Mouse (Mus musculus): Measurements from ENCODE around the gene Scube3.

Scube3 gene

DNA sequence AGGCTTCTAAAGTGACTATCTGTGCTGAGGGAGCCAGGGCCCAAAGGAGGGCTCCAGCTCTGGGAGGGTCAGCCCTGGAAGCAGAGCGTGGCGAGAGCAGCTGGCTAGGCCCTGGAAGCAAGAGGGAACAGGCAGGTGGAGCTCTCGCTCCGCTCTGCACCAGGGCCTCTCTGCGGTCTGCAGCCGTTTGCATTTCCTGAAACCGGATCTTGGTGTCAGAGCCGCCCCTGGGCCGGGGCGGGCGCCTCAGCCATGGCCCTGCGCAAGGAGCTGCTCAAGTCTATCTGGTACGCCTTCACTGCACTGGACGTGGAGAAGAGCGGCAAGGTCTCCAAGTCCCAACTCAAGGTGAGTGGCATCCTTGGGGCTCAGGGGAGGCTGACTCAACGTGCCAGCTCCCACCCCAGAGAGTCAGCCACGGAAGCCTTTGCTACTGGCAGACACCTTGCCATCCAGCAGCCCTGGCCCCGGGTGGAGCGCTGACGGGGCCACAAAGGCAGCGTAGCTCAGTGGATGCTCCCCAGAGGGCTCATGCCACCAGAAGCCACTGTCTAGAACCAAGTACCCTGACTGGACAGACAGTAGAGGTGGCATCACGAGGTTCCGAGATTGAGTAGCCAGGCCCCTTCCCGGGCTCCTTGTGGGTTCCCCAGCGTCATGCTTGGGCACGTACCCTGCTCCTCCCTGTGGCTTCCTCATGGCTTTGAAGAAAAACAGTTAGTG, 65.8 kb downstream of the Scube3 start, which contains the start of gene Def6:
Def6 (plus strand) TSS at position 188 of the 723 bp plus-strand sequence.
- Histone ChIP-seq H3K4me1 (replicated peaks; ENCODE audit: low read depth, low read length) (peaks cover 74% of the 10 kb centered on the region), H3K27me3 (ENCODE audit: insufficient read depth, low read length) (0 out of 2 replicates have a peak, but pooled peaks cover 7% of the 10 kb centered on the region)
- TF ChIP-seq CTCF (conservative IDR thresholded peaks at IDR 0.05; ENCODE audit: low read length) (no peak), POU5F1 (IDR thresholded peaks at IDR 0.05; ENCODE audit: borderline replicate concordance, low read length) (no peak), NANOG (IDR thresholded peaks at IDR 0.05; ENCODE audit: borderline replicate concordance, low read length) (no peak)

GRCm38 (mm10) chr17:28208314-28208612, 66.3 kb downstream of the Scube3 start:
- Histone ChIP-seq H3K4me1 (replicated peaks; ENCODE audit: low read depth, low read length) (peaks cover 80% of the 10 kb centered on the region), H3K27me3 (ENCODE audit: insufficient read depth, low read length) (0 out of 2 replicates have a peak, but pooled peaks cover 7% of the 10 kb centered on the region), H3K4me3 (replicated peaks; ENCODE audit: low read length) (peak overlapping the region; percentile 87), H3K36me3 (ENCODE audit: insufficient read depth, low read length) (peaks cover under 1% of the 10 kb centered on the region; the same call in 1 of the 2 replicates), H3K9me3 (ENCODE audit: low read length) (no peaks in the 10 kb centered on the region)
- TF ChIP-seq POU5F1 (IDR thresholded peaks at IDR 0.05; ENCODE audit: borderline replicate concordance, low read length) (no peak), CTCF (conservative IDR thresholded peaks at IDR 0.05; ENCODE audit: low read length) (no peak), NANOG (IDR thresholded peaks at IDR 0.05; ENCODE audit: borderline replicate concordance, low read length) (no peak)

More for the DNA sequence above, 65.8 kb downstream of the Scube3 start, which contains the start of gene Def6:
- peaks cover 5% of the 10 kb centered on the region; the same call in 1 of the 2 replicates for H3K36me3 ChIP-seq (ENCODE audit: insufficient read depth, low read length)
- peak within 1 kb of the TSS; percentile 87 for H3K4me3 ChIP-seq (replicated peaks; ENCODE audit: low read length)
- H3K9me3 ChIP-seq (ENCODE audit: low read length) = no peaks in the 10 kb centered on the region

DNA sequence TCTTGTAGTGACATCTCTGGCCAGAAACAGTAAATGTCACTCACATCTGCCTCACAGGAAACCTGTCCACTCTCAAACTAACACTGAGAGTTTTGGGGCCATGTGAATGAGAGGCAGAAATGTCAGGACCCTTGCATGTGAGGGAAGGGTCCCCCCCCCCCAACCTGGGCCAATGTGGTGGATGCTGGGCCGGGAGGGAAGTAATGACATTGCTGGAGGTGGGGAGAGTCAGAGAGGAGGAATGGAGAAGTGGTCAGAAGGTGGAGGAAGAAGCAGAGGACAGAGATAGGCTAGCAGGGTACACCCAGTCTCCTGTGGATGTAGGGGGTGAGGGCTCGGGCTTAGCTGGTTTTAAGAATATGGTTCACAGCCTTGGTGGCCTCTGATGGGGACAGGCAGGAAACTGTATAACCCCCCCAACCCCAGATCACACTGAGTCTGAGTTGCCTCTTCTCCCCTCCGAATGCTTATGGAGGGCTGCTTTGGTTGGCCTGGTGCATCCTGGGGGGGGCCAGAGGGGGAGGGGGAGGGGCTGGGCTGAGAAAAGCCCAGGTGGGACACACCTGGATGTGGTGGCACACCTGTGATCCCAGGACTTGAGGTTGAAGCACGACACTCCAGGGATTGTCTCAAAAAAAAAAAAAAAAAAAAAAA, 67.6 kb downstream of the Scube3 start:
- TF ChIP-seq POU5F1 (IDR thresholded peaks at IDR 0.05; ENCODE audit: borderline replicate concordance, low read length) (no peak), CTCF (conservative IDR thresholded peaks at IDR 0.05; ENCODE audit: low read length) (no peak), NANOG (IDR thresholded peaks at IDR 0.05; ENCODE audit: borderline replicate concordance, low read length) (no peak)
- Histone ChIP-seq H3K4me1 (replicated peaks; ENCODE audit: low read depth, low read length) (peaks cover 84% of the 10 kb centered on the region), H3K27me3 (ENCODE audit: insufficient read depth, low read length) (0 out of 2 replicates have a peak, but pooled peaks cover 7% of the 10 kb centered on the region), H3K4me3 (replicated peaks; ENCODE audit: low read length) (no peak overlapping the region), H3K9me3 (ENCODE audit: low read length) (no peaks in the 10 kb centered on the region), H3K36me3 (ENCODE audit: insufficient read depth, low read length) (no peaks in the 10 kb centered on the region; the same call in 1 of the 2 replicates)

- Histone ChIP-seq H3K4me1 (replicated peaks; ENCODE audit: low read depth, low read length) (peaks cover 79% of the 10 kb centered on the region), H3K27me3 (ENCODE audit: insufficient read depth, low read length) (no peaks in the 10 kb centered on the region), H3K36me3 (ENCODE audit: insufficient read depth, low read length) (peaks cover 4% of the 10 kb centered on the region; the same call in 1 of the 2 replicates), H3K4me3 (replicated peaks; ENCODE audit: low read length) (peak overlapping the region; percentile 21), H3K9me3 (ENCODE audit: low read length) (no peaks in the 10 kb centered on the region)
- TF ChIP-seq NANOG (IDR thresholded peaks at IDR 0.05; ENCODE audit: borderline replicate concordance, low read length) (no peak), CTCF (conservative IDR thresholded peaks at IDR 0.05; ENCODE audit: low read length) (no peak), POU5F1 (IDR thresholded peaks at IDR 0.05; ENCODE audit: borderline replicate concordance, low read length) (no peak)
Measured at GRCm38 (mm10) chr17:28211921-28212341, 70.0 kb downstream of the Scube3 start.

- Histone ChIP-seq H3K4me1 (replicated peaks; ENCODE audit: low read depth, low read length) (peaks cover 79% of the 10 kb centered on the region), H3K4me3 (replicated peaks; ENCODE audit: low read length) (peak overlapping the region; percentile 21), H3K9me3 (ENCODE audit: low read length) (no peaks in the 10 kb centered on the region), H3K27me3 (ENCODE audit: insufficient read depth, low read length) (no peaks in the 10 kb centered on the region), H3K36me3 (ENCODE audit: insufficient read depth, low read length) (peaks cover 4% of the 10 kb centered on the region; the same call in 1 of the 2 replicates)
- TF ChIP-seq POU5F1 (IDR thresholded peaks at IDR 0.05; ENCODE audit: borderline replicate concordance, low read length) (no peak), CTCF (conservative IDR thresholded peaks at IDR 0.05; ENCODE audit: low read length) (no peak), NANOG (IDR thresholded peaks at IDR 0.05; ENCODE audit: borderline replicate concordance, low read length) (no peak)
Measured at GRCm38 (mm10) chr17:28212391-28212790, 70.5 kb downstream of the Scube3 start.

DNA sequence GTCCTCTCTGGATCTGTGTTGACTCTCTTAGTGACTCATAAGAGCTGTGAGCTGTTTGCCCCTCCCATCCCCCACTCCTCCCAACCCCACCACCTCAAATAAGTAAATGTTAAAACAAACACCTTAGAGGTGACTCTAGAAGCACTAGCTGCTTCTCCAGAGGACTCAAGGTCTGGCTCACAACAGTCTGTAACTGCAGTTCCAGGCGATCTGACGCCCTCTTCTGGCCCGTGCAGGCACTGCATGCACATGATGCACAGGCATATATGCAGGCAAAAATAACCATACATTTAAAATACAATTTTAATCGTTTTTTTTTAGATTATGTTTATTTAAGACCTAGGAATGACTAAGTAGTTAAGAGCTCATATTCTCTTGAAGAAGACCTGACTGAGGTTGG, 71.3 kb downstream of the Scube3 start:
- Histone ChIP-seq H3K9me3 (ENCODE audit: low read length) (no peaks in the 10 kb centered on the region), H3K4me3 (replicated peaks; ENCODE audit: low read length) (peak overlapping the region; percentile 21; the same call in 1 of the 2 replicates), H3K36me3 (ENCODE audit: insufficient read depth, low read length) (peaks cover 4% of the 10 kb centered on the region; the same call in 1 of the 2 replicates), H3K4me1 (replicated peaks; ENCODE audit: low read depth, low read length) (peaks cover 79% of the 10 kb centered on the region), H3K27me3 (ENCODE audit: insufficient read depth, low read length) (no peaks in the 10 kb centered on the region)
- no peak for TF ChIP-seq POU5F1 (IDR thresholded peaks at IDR 0.05; ENCODE audit: borderline replicate concordance, low read length)
- peak; percentile 97 for TF ChIP-seq CTCF (conservative IDR thresholded peaks at IDR 0.05; ENCODE audit: low read length)
- TF ChIP-seq NANOG (IDR thresholded peaks at IDR 0.05; ENCODE audit: borderline replicate concordance, low read length) = no peak

DNA sequence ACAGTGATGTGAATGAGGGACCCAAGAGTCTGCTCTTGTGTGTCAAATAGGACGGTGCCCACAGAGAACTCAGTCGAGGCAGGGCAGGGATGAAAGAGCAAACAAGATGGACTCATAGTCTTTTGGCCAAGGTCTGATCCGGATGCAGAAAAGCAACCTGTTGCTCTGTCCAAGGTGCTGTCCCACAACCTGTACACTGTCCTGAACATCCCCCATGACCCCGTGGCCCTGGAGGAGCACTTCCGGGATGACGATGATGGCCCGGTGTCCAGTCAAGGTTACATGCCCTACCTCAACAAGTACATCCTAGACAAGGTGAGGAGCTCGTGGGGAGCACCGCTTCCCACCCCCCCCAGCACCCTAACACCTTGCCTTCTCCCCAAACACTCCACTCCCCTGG, 74.8 kb downstream of the Scube3 start:
- no peaks in the 10 kb centered on the region for H3K27me3 ChIP-seq (ENCODE audit: insufficient read depth, low read length)
- H3K9me3 ChIP-seq (ENCODE audit: low read length) = no peaks in the 10 kb centered on the region
- peaks cover 20% of the 10 kb centered on the region for H3K36me3 ChIP-seq (ENCODE audit: insufficient read depth, low read length)
- TF ChIP-seq CTCF (conservative IDR thresholded peaks at IDR 0.05; ENCODE audit: low read length) (no peak), POU5F1 (IDR thresholded peaks at IDR 0.05; ENCODE audit: borderline replicate concordance, low read length) (no peak), NANOG (IDR thresholded peaks at IDR 0.05; ENCODE audit: borderline replicate concordance, low read length) (no peak)
- H3K4me1 ChIP-seq (replicated peaks; ENCODE audit: low read depth, low read length) = peaks cover 82% of the 10 kb centered on the region
- H3K4me3 ChIP-seq (replicated peaks; ENCODE audit: low read length) = peak overlapping the region; percentile 63; the same call in 1 of the 2 replicates

Measured in E14TG2a.4 (cell line).